Mouse (Mus musculus) right cerebral cortex, postnatal 14 days (tissue): ENCODE results near the gene Slc1a7.

Experiments
- DNase-seq: peaks from one replicate; pipeline ENCODE4 v3.0.0; 2022

Slc1a7 gene

DNA sequence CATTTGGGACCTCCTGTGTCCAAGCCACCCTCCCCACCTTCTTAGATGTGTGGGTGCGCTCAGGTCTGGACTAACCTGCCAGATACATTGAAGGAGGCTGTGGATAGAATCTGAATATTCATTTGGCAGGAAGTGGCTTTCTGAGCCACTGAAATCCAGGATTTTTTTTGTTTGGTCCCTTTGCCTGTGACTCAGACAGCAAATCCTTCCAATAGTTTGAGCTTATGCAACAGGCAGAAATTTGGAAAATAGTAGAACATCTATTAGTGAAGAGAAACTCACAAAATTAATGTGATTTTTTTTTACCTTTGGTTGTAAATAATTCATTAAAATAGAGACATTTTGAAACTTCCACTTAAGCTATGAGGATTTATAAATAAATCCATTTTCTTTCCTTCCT, 3.0 kb downstream of the Slc1a7 start:
- DNase-seq = no peak

DNA sequence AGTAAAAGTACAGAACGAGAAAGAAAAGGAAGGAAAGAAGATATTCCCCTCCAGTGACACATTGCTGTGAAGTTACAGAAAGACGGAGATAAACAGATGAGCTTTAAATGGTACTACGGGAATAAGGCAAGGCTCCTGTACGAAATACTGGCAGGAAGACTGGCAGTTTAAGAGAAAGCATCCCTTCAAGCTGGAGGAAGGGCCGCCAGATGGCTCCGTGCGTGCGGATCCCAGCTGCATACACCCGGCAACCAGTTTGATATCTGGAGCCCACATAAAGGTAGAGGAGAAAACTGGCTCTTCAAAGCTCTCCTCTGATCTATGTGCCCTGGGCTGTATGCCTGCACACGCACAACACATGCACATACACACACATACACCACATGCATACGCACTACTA, 6.4 kb downstream of the Slc1a7 start:
- DNase-seq = no peak

DNA sequence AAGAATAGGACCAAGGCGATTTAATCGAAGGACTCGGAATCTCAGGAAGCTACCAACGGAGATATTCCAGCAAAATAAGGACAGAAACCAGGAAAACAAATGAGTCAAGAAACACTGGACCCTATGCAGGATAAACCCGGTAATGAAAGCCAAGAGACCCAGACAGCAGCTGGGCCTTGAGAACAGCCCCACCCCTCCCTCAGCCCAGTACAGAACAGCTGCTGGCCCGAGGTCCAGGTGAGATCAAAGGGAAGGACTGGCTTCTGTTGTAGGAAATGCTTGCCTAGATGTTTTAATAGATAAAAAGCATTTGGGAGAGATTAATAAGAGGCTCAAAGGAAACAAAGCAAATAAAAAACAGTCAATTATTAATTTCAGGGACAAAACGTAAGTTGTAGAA, 6.9 kb downstream of the Slc1a7 start:
- DNase-seq = no peak

DNA sequence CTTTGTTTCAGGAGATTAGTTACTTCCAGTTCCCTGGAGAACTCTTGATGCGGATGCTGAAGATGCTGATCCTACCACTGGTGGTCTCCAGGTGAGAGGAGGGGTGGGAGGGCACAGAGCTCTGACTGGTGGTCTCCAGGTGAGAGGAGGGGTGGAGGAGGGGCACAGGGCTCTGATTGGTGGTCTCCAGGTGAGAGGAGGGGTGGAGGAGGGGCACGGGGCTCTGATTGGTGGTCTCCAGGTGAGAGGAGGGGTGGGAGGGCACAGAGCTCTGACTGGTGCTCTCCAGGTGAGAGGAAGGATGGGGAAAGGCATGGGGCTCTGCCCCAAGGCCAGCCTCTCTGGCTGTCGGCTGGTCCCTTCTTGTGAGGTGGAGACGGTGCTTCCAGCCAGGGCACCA, 9.5 kb downstream of the Slc1a7 start:
- no peak for DNase-seq

DNA sequence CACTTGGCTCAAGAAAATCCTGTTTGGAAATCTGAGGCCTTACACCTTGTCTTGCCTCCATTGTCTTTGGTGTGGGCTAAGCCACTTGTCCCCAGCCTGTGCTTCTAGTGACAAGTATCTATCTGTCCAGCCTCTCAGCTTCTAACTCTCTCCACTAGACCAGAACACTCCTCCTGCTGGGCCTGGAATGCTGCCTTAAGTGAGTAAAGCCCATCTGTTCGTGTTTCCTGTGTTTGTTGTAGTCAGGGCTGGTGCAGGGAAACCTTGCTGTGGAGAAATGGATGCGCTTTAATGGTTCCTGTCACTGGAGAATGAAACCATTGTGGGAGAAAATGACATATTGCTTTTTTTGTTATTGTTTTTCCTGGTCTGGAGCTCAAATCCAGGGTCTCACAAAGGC, 11.4 kb downstream of the Slc1a7 start:
- peak; percentile 26 for DNase-seq

DNA sequence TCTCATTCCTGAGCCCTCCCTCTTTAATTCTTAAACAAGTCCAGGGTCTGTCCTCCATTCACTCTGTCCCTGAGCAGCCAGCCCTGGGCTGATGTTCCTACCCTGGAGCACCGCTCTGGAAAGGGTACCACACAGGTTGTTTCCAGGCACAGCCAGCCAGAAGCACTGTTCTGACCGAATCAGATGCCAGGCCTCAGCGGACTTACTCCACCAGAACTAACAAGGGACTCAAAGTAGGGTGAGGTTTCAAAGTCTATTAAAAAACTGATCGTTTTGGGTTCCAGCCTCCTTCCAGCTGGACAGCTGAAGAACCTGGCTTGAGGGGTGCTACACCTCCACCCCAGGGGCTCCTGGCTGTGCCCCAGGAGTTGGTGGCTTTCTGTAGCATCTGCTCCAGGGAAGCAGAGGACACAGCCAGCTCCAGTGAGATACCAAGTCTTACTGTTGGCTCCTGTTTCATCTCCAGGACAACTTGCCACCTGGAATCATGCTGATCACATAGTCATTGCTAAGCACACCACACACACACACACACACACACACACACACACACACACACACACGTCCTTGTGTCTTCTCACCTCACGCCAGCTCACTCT, 12.0 kb downstream of the Slc1a7 start:
- no peak for DNase-seq

DNA sequence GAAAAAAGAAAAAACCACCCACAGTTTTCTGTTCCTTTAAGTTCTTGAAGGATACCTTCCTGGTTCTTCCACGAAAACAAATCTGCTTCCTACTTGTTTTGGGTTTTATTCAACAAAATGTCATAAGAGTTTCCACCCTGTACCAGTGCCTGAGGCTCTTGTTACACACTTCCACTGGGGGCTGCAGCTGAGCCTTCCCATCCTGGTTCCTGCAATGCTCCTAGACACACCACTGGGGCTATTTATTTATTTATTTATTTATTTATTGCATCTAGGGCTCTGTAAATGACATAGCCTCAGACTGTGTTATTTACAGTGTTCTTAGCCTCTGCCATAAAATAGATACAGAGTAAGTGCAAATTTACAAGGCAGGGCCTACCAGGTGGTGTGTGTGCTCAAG, 15.6 kb downstream of the Slc1a7 start:
- no peak for DNase-seq

DNA sequence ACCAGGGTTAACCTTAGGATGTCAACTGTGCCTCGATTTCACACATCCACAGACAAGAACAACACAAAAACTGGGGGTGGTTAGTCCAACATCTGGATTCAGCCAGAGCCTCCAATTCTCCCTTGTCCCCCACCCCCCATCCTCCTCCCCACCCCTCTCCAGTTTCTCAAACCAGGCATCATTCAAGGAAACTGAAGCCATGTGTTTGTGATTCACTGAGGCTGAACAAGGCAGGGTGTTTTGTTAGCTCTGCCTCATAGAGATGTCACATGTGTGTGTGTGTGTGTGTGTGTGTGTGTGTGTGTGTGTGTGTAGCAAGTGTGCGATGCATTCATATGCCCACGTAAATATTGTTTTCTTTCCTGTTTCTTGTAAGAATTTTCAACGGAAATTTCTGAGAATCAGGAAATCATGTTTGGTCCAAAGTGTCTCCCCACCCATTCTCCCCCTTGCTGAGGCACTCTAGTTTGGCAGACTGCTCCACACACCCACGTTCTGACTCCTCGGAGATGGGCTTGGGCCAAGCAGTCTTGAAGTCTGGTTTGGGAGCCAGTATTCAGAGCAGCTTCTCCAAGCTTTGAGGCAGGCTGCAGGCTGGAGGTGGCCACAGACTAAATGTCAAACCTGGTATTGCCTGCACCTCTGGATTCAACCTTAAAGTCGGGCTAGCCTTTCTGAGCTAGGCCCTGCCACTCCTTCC, 16.3 kb downstream of the Slc1a7 start:
- DNase-seq = peak; percentile 72

DNA sequence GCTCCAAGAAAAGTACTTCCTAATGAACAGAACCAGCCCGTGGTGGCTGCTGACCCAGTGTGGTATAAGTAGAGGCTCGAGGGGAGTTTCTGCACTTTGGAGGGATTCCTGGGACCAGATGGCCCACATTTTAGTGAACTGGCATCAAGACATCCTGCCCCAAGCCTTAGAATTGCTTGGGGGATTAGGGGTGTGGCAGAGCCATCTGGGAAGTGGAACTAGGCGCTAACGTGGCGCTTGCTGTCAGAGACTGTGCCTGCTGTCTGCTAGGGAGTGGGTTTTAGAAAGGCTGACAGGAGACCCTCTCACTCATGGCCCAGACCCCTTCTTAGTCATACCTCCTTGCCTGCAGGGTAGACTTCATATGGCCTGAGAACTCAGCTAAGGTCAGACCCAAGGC, 17.7 kb downstream of the Slc1a7 start:
- DNase-seq = no peak

DNA sequence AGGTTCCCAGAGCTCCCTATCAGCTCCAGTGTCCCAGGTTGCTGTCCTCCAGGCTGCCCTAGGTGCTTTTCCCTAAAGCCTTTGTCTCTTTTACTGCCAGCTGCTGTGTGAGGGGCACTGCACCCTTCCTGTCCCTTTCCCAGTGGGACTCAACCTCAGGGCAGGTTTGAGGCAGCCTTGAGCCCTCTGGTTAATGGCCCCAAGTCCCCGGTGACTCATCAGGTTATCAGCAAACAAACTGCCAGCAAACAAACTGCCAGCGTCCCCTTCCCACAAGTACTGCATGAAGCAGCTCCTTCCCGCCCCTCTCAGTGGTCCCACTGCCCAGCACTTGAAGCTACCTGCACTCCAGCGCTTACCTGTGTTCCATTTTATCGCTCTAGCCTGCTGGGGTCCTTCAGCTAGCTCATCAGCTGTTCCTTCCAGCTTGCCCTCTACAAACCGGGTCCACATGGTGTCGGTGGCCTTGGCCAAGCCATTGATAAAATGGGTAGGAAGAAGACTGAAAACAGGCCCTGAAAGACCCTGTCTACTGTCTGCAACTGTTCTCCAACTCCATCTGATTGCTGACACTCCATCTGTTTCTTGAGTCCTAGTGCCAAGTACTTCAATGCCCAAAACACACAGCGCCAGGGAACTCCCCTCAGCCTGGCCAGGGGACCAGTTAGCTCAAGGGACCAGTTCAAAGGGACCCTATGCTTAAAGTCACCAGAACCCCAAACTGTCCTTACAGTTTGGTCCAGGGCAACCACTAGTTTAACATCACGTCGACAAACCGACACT, 18.4 kb downstream of the Slc1a7 start:
- DNase-seq = no peak

DNA sequence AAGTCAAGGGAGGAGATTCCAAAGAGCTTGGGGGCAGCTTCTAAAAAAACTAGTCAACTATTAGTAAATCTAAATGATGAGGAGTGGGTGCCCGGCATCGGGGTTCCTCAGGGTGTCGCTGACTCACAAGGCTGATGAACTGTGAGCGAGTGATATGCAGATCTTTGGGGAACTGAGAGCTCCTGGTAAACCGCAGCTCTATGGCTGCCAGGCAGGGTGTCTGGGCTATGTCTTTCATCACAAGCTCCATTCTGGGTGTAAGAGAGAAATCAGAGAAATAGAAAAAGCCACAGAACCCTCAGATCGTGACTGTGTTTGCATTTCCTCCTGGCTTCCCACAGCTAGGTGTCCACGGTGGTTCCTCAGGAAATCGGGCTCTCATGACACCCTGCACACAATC, 20.8 kb downstream of the Slc1a7 start:
- no peak for DNase-seq

DNA sequence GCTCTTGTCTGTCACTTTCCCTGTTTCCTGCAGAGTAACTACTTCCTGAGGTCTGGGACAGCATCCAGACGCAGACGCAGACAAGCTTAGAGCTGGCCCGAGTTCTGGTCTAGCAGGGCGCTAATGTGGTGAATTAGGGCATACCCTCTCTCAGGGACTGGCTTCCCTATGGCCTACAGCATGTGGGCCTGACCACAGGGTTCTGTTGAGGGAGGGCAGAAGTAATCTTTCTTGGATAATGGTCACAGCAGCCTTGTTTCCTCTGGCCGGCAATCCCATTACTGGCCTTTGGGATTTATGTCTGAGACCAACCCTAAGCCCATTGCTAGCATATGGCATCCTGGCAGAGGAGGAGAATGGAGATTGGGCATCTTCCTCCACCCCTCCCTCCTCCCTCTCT, 22.7 kb downstream of the Slc1a7 start:
- DNase-seq = no peak

DNA sequence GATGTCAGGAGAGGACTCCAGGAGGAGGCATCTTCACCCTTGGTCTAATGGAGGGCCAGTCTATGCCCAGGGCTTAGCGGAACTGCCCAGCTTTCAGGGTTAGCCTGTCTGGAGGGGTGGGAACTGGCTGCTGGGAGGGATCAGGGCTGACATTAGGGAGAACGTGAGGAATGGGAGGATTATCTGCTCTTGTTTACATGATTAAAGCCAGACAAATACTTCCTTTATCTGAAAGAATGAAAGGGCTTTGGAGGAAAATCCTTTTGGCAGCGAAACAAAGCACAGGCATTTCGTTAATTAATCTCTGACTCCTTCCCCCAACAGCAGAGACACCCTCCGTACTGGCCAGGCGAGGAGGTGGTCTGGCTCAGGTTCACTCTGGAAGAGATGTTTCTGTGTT, 23.7 kb downstream of the Slc1a7 start:
- no peak for DNase-seq

DNA sequence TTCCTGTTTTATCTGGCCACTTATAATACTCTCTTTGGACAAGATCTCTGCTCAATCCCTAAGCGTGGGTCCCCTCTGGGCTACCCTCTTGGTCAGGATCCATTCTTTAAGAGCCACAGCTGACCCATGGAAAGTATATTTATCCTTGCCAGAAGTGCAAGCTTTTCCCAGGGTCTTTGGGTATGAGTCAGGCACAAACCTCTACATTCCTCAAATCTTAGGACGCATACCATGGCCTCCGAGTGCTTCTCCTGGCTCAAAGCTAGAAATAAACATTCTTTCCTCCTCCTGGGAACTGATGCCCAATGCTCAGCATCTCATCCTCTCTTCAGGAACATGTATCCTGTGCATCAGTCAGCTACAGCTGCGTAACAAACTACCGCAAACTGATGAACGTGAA, 26.9 kb downstream of the Slc1a7 start:
- no peak for DNase-seq

DNA sequence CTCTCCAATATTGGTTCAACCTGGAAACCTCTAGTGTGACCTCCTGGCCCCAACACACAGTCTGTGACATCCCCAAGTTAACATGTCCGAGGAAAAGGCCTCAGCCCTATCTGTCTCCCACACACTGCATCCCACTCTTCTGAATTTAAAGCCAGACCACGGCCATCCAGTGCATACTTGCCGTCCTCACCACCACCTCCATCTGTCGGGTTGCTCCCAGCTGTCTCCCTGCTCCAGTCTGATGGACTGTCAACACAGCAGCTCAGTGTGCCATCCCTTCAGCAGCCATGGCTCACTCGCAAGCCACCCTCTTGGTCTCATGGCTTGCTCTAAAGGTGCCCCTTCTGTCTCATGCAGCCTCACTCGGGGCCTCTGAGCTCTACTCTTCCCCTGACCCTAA, 27.6 kb downstream of the Slc1a7 start:
- no peak for DNase-seq

DNA sequence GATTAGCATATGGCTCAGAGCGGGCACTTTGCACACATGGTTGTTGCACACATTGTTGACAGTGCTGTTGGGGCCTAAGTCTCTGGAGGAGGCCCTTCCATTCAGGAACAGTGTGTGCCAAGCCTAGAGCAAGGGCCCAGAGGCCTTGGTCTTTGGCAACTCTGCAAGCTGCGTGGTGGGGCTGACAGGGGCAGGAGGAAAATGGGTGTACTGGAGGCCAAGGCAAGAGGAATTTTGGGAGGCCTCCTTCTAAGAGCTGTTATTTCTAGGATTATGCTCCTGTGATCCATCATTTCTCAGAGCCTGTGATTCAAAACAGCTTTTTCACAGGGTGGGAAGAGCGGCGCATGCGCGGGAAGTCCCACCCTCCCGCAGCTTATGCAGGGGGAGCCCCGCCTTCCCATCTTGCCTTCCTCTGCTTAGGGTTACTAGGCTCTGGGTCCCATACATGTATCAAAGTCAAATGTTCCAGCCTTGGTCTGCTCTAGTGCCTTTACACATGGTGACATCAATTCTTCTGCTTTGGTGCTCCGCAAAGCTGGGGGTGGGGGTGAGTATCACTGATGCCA, 28.4 kb downstream of the Slc1a7 start:
- DNase-seq = no peak

DNA sequence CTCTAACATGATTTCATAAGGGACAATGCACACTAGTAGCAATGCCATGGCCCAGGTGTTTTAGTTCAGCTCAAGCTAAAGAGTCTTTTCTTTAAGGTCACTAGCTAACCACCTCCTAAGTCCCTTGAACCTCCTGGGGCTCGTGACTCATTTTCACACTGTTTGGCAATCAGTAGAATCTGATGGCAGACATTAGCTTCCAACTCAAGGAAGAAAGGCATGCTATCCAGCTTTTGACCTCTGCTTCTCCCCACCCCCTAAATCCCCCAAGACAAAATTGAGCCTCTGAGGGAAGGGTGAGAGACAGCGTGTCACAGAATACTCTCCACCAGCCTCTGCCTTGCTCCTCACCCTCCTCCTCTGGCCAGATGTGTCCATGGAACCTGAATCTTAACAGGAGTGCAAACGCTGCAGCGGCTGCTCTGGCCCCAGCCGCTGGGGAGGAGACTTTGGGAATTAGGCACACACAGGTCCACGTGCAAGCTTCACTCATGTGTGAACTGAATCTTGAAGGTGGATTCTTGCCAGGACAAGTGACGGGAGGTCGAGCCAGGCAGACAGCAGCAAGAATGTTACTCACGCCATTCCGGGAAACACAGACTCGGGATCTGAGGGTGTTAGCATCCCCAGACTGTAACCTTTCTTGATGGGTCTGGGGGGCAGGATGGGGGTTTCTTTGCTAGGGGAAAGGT, 30.7 kb downstream of the Slc1a7 start:
- DNase-seq = no peak

DNA sequence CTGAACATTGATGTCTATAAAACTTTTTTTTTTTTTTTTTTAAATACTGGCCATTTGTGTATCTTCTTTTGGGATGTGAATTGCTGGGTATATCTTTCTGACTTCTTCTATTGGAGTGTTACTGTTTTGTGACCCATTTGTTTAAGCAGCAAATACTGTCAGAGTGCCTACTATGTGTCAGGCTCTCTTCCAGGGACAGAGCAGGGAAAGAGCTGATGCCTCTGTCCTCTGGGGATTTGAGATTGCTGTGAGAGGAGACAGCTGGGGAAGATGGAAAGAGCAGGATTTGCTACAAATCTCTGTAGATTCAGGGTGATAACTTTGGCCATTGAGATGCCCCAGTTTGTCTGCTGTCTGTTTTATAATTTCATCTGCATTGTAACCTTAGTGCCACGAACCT, 31.2 kb downstream of the Slc1a7 start:
- no peak for DNase-seq

DNA sequence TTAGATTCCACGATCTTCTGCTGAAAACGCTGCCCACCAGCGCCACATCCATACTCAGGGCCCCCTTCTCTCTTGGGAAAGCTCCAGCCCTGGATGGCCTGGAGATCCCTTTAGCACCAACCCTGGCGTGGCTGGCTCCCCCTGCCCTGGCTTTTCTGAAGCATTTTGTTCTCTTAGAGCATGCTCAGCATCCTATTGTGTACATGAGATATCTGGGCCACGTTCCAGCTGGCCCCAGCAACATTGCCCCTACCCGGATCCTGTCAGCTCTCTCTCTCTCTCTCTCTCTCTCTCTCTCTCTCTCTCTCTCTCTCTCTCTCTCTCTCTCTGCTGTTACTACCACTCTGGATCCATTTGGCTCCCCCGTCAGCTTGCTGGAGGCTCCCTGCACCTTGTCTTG, 37.2 kb downstream of the Slc1a7 start:
- DNase-seq = no peak

DNA sequence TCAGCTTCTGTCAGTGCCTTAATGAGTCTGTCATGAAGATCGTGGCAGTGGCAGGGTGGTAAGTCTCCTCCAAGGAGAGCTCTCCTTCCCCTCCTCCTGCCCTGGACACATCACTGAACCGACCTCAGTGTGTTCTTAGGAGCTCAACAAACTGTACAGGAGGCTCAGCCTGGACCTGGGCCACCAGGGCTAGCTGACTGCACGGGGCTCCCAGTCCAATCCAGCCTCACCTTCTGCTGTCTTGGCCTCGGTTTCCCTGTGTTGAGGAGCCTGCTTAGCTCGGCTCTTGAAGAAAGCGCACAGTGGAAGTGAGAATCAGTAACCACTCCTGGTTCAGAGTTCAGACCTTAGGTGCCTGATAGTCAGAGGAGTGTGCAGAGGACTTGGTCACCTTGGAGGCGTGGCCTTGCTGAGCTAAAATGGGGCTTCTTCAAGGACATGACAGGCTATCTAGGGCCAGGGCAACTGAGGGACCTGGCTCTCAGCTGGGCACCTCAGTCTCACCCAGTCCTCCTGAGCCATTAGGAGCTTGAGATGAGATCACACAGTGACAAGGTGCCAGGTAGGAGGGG, 39.5 kb downstream of the Slc1a7 start:
- no peak for DNase-seq

DNA sequence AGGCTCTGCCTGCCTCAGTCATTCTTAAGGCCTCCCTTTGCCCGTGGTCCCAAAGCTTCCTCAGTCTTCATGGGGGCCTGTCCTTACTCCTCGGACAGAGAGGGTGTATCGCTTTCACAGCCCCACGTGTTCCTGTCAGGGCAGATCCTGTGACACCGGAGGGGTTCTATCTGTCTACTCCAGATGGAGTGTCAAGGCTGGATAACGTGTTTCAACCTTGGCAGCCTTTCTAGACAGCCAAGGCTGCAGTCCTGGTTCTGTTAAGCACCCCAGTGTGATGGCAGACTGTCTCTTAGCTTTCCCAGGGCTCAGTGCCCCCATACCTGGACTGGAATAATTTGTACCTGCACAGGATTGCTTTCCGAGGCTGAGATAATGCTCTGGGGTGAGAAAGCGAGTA, 40.4 kb downstream of the Slc1a7 start:
- no peak for DNase-seq

DNA sequence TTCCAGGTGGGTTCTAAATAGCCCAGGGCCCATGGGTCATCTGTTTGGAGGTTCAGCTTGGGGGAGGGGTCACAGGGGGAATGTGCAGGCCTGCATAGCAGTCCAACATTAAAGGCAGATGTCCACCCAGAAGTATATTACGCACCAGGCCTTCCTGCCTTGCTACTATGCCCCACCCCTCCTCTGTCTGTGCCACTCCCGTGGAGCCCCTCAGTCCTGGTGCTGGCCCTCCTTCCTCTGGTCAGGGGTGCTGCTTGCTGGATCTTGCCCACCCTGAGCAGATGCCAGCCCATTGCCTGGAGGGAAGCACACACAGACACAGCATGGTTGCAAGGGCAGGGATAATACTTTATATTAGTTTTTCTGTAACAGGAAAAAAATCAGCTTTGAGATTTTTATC, 46.3 kb downstream of the Slc1a7 start:
- DNase-seq = no peak
